Mouse (Mus musculus): ENCODE data around the gene Il23a.
A peak's percentile ranks its signal among the peaks of the same experiment; 100 is the strongest.
"Not testable (repeated sequence)": the region's sequence is repeated elsewhere in the genome, so short reads cannot be mapped to it uniquely, and the experiment has no call there.

Gene Il23a

DNA sequence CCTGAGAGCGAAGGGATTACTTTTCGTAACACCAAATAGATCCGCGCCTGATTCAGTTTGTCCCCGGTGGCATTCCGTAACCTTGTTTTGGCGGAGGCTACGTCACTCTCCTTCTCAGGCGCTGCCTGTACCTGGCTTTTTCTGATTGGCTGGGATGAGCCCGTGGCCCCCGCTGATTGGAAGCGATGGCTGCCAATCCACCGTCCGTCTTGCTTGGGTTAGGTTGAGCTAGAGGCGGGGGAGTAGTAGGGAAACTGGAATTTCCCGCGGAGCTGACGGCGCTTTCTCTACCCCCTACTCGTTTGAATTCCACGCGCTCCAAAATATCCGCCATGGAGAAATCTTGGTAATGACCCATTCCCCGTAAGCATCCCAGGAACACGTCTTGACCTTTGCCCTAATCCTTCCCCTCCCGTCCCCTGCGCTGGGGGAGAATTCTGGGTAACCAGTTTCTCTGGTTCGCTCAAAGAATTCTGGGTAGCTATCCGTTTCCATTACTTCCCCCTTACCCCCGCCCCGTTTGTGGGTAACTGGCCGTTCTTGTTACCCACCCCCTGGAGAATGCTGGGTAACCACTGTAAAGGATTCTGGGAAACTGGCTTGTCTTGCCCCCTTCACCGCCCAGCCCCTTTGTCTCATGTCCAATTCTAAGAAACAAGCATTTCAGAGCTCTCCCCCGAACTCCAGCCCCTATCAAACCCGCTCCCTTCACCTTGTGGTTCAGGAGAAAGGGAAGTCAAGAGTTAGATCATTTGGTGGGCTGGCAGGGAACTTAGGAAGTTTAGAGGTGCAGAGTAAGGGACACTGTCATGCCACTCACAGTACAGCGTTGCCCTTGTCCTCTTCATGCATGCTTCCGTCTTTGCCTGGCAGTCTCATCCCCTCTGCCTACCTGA is 4.8 kb upstream of the Il23a start, which contains the start of gene Pan2:
Gene Pan2 (plus strand): TSS at position 210 of the 896 bp plus-strand sequence.
- peak; percentile 100 for DNase-seq (ENCODE audit: low spot score)

DNA sequence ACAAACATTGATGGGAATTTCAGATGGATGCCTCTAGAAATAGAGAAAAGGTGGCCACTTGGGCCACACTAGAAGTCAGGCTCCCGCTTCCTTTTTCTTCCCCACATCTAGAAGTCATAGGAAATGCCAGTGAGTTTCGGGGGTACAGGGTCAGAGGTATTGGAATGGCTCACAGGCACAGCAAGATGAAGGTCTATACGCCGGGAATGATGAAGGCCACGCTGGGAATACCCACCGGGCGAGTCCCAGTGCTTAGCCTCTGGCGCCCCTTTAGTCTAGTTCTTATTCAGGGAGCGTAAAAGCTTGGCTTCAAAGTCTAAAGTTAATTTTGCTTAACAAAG is 4.2 kb upstream of the Il23a start:
- no peak for DNase-seq (ENCODE audit: low spot score)

DNA sequence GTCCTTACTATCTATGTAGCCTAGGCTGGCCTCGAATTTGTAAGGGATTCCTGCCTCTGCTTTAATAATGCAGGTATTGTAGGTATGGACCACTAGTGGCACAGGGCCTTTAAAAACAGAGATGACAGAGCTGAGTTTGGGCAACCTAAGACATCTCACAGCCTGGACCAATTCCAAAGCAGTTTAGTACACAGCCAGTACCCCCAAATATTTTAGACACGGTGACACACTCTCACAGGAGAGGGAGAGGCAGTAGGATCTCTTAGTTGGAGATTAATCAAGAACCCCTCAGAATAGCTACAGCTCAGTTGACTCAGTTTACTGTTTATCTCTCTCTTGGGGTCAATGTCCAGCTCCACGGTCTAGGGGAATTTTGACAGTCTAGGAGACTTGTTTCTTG is 3.8 kb upstream of the Il23a start:
- no peak for DNase-seq (ENCODE audit: low spot score)

DNA sequence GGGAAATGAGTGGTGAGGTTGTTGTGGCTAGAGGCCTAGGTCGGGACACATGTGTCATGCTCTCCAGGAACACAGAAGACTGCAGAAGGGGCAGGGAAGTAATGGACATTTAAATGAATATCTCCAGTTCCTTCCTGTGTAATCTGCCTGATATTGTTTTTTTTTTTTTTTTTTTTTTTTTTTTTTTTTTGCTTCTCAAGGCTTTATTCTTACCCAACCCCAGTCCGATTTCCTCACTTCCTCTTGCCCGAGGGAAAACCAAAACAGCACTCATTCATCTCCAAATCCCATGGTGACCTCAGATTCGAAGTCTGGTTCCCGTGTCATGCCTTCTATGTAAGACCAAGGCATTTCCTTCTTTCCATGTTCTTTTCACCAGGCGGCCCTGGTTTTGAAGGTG is 309 bp downstream of the Il23a start:
- DNase-seq (ENCODE audit: low spot score): no peak

DNA sequence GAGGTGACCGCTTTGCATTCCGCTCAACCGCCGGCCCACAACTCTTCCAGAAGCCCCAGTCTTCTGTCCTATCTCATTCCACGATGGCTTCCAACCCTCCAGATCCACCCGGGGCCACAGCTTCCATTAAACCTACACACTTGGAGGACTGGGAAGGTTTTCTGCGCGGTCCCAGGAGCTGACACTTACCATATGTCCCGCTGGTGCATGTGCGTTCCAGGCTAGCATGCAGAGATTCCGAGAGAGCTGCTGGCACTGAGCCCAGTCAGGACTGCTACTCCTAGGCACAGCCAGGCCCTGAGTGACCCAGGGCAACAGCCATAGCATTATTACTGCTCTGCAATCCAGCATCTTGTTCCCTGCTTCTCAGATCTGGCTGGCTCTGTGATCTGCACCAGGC is 930 bp downstream of the Il23a start:
- DNase-seq (ENCODE audit: low spot score): no peak

DNA sequence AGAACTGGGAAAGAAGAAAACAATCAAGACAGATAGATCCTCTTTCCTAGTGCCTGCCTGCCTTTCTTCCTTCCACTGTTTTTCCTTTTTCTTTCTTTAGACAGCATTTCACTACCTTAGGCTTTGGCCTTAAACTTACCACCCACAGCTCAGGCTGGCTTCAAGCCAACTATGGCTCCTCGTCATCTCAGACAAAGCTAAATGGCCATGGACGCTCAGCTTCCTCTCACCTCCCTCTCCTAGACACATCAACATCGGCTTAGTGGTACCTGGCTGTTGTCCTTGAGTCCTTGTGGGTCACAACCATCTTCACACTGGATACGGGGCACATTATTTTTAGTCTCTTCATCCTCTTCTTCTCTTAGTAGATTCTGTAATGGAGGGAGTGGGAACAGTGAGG is 1.3 kb downstream of the Il23a start:
- DNase-seq (ENCODE audit: low spot score): no peak

DNA sequence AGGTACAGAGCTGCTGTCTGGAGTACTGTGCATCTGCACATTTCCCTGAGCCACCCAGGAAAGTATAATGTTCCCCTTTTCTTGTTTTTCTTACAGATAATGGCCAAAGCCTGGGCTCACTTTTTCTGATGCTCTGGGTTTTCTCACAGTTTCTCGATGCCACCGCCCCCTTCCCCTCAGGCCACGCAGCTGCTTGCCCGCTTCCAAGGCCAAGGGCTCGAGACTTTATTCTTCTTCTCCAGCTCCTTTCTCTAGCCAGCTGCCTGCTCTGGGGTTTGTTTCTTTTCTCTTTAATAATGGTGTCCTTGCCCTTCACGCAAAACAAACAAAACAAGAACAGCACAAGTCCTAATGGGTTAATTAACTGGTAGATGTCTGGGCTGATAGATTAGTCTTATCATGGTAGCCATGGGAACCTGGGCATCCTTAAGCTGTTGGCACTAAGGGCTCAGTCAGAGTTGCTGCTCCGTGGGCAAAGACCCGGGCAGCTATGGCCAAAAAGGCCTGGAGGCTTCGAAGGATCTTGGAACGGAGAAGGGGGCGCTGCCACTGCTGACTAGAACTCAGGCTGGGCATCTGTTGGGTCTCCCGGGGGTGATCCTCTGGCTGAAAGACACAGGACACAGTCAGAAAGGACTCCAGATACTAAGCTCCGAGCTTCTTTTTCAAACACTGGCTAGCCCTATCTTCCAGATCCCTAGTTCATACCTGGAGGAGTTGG is 2.0 kb downstream of the Il23a start:
- no peak for DNase-seq (ENCODE audit: low spot score)

DNA sequence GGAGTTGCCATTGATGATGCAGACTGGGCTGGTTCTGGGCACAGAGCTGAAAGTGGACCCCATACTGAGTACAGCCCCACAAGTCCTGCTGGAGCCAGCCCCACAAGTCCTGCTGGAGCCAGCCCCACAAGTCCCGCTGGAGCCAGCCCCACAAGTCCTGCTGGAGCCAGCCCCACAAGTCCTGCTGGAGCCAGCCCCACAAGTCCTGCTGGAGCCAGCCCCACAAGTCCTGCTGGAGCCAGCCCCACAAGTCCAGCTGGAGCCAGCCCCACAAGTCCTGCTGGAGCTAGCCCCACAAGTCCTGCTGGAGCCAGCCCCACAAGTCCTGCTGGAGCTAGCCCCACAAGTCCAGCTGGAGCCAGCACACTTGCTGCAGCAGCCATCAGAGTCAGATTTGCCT is 8.0 kb downstream of the Il23a start:
- not testable (repeated sequence) for DNase-seq (ENCODE audit: low spot score)

DNA sequence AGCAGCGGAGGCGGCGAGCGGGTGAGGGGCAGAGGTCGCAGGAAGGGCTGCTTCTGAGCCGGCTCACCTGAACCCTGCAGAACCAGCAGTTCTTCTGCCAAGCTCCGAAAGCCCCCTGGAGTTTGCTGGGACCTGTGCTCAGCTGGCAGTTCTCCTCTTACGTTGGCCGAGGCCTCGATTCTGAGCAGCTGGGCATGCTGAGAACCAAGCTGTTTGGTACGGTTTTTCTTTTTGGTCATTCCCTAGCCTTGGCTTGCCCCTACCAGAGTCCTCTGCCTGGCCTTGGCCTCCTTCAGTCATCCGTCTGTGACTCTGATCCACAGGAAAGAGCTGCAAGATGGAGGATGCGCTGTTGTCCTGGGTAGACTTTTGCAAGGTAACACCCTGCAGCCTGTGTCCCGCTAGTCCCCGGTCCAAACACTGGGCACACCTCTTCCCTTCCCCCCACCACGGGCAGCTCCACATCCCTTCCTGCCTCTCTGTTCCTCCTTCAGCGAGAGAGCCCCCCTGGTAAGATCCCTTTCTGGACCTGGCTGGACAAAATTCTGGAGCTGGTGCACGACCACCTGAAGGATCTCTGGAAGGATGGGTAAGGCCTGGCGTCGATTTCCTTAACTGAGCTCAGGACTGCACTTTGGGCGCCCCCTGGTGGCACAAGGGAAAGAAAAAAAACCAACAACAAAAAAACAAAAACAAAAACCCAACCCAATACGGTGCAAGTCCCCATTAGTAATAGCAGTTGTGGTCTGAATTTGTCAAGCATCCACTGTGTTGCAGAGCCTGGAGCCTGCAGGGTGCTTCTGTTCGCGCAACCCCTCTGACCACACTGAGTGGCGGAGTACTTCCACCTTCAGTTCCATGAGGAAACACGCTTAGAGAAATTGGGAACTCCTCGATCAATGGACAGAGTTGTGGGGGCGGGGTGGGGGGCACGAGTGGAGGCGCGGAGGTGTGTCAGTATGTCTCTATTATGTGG is 14.7 kb downstream of the Il23a start:
- DNase-seq (ENCODE audit: low spot score): peak; percentile 57

DNA sequence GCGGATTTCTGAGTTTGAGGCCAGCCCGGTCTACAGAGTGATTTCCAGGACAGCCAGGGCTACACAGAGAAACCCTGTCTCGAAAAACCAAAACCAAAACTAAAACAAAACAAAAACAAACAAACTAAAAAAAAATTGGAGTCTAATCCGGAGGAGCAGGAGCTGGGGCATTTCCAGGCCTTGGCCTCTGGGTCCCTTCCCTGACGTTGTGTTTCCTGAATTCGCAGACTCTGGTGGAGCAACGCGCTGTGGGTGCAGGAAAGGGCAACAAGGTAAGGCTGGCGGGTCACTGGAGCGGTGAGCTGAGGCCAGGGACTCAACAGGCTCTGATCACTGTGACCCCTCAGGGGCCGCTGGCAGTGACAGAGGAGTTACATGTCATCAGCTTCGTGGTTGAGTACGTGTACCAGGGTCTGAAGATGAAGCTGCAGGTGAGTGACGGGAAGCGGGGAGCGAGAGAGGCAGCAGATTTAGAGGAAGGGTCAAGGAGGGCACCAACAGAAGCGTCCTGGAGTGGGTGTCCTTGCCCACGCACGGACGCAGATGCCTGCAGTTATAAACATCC is 15.6 kb downstream of the Il23a start:
- DNase-seq (ENCODE audit: low spot score): no peak

DNA sequence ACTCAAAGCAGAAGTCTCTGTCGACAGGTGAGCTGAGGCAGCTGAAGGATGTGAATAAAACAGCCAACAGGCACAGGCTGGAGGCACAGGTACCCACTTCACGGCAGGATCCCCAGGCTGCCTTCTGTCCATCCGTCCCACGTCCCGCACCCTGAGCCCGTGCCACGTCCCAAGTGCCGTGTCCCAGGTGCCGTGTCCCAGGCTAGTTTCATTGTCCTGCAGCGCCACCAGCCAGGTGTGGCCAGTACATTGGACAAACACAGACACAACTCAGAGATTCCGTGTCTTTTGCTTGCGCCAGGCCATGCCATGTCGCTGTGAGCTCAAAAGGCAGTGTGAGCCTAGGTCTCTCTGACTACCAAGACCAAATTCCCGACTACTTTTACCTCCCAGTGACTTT is 16.9 kb downstream of the Il23a start:
- peak; percentile 26 for DNase-seq (ENCODE audit: low spot score)

DNA sequence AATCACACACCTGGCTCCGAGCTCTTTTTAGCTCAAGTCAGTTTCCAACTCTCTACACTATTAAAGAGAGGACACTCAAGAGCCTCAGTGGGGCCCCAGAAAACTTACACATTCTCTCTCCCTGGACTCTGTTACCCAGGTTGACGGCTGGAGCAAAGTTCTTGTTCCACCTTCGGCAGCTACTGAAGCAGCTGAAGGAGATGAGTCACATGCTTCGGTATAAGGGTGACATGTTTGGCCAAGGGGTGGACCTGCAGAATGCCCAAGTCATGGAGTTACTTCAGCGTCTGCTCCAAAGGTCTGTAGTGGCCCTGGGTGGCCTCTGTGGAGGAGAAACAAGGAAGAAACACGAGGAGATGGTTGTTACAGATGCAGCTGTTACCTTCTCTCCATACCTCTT is 17.6 kb downstream of the Il23a start:
- DNase-seq (ENCODE audit: low spot score): peak; percentile 65

DNA sequence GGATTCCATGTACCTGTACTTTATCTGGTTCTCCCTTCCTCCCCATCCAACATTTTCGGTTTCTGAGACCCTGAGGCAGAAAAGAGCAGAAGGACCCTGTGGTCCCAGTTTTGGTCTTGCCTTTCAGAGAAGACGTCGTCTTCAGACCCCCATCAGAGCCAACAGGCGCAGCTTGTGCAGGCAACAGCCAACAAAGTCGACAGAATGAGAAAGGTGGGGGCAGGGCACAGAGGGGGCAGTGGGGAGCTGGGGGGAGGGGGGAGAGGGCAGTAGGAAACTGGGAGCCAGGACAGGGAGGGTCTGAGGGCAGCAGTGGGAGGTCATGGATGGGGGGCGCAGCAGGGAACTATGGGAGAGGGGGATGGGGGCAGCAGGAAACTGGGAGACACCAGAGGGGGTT is 20.4 kb downstream of the Il23a start:
- DNase-seq (ENCODE audit: low spot score): no peak

DNA sequence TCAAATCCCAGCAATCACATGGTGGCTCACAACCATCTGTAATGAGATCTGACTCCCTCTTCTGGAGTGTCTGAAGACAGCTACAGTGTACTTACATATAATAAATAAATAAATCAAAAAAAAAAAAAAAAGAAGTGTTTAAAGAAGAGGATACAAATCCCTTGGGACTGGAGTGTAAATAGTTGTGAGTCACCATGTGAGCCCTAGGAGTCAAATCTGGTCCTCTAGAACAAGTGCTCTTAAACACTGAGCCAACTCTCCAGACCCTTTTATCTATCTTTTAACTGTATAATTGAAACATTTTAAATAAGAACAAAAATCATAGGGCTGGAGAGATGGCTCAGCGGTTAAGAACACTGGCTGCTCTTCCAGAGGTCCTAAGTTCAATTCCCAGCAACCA is 23.2 kb downstream of the Il23a start:
- not testable (repeated sequence) for DNase-seq (ENCODE audit: low spot score)

DNA sequence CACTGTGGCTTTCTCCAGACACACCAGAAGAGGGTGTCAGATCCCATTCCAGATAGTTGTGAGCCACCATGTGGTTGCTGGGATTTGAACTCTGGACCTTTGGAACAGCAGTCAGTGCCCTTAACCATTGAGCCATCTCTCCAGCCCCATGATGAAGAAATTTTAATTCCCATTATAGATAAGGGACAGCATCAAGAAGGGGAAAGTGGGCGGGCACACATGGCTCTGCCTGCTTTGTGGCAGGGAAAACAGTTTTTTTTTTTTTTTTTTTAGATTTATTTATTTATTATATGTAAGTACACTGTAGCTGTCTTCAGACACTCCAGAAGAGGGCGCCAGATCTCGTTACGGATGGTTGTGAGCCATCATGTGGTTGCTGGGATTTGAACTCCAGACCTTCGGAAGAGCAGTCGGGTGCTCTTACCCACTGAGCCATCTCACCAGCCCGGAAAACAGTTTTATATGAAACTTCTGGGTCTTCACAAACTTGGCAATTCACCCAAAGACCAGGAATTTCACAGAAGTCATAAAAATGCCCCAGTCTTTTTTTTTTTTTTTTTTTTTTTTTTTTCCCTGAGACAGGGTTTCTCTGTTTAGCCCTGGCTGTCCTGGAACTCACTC is 25.6 kb downstream of the Il23a start:
- not testable (repeated sequence) for DNase-seq (ENCODE audit: low spot score)

DNA sequence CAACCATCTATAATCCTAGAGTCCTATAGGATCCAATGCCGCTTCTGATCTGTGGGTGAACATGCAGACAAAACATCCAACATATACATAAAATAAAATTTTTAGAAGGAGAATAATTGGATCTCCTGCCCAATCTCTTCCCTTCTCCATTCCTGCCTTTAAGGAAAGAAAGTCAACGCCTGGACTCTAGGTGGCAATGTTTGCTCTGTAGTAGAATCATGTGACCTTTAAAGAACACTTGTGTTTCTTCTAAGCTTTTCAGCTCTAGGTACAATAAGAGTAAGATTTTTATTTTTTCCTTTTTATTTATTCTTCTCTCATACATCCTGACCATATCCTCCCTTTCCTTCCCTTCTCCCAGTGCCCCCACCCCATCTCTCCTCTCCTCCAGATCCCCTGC is 26.7 kb downstream of the Il23a start:
- DNase-seq (ENCODE audit: low spot score): no peak

DNA sequence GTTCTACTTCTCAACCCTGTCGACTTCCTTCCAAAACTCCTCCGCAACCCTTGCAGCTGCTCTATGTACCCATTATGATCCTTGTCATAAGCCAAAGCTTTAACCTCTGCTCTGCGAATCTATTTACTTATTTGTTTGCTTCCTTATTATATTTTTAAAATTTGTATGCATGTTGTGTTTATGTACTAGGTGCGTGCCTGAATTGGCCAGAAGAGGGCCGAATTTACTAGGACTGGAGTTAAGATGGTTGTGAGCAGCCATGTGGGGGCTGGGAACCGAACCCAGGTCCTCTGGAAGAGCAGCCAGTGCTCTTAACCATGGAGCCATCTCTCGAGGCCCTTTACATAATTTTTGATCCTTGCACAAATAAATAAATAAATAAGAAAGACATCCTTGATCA is 27.7 kb downstream of the Il23a start:
- DNase-seq (ENCODE audit: low spot score): no peak

DNA sequence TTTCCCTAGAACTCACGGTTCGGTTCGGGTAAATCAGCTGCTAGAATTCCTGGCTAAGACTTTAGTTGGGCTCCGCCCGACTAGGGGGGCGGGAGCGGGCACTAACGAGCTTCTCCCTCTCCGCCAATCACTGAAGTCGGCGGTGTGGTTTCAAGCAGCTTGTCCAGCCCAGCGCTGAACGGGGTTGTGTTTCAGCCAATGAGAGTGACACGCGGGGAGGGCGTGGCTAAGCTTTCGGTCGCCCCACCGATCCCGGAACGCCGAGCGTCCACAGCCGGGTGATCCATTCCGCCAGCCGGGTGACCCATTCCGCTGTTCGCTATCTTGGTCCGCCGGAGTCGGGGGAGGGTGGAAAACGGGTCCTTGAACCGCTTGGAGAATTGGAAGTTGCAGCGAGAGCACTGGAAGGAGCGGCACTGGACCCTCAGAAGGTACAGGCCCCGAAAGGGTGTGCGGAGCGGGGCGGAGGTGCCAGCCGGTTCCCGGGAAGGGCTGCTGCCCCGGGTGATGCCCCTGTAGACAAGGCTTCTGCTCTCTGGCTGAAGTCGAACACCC is 28.2 kb downstream of the Il23a start, which contains the start of gene Stat2:
Gene Stat2 (plus strand): TSS at position 273 of the 555 bp plus-strand sequence.
- peak; percentile 95 for DNase-seq (ENCODE audit: low spot score)

DNA sequence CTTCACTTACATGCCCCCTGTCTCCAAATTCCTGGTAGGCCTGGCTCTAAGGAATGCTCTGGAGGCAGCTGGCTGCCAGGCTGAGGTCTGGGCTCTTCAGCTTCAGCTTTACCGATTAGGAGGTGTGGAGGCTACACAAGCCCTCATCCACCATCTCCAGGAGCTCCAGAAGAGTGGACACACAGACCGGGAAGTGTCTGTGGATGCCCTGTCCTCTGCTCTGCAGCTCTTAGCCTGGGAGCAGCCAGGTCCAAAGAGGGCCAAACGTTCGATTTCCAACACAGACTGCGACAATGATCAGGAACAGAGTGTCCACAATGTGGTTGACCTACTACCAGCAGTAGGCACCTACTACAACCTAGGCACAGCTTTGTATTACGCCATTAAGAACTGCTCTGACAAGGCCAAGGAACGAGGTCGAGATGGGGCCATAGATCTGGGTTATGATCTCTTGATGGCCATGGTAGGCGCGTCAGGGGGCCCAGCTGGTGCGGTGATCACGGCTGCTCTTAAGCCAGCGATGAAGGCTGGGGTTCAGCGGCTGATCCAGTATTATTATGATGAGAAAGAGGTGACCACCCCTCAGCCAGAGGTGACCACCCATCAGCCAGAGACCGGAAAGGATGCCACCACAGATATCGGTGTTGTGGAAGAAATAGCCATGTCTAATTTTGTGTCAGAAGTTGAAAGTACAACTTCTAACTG is 29.2 kb downstream of the Il23a start:
- DNase-seq (ENCODE audit: low spot score): no peak

DNA sequence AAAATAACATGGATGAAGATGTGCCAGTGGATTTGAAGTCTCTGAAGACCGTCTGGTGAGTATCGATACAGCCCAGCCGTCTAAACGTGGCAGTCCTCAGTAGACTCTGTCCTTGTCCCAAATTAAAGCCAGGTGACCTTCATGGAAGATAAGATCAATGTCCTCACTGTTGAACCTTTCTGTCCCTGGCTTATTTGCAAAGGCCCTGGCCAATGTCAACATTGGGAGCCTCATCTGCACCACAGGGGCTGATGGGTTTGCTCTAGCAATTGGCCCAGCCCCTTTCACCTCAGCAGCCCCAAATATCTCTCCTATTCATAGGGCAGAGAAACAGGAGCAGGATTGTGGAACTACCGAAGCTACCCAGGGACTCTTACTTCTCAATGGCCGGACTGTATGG is 30.2 kb downstream of the Il23a start, which contains the start of gene Apof:
Gene Apof (plus strand): TSS at position 301 of the 400 bp plus-strand sequence.
- DNase-seq (ENCODE audit: low spot score): peak; percentile 53

Measured in yolk sac, embryonic 10.5 days (tissue).